Mouse (Mus musculus) gastrocnemius, postnatal 14 days (tissue): ENCODE measurements around the gene Chst2. TPM values are rescaled to one million over a fixed set of nuclear protein-coding genes. Genes with fewer than 3 reads are reported as not detected.

Experiments
- DNase-seq: peaks from one replicate; pipeline ENCODE4 v3.0.0; 2021; ENCODE audit warnings: mixed read lengths
- intact Hi-C: fragments of 180-260 bp; cut with DNase I; formaldehyde crosslinking; loops from one replicate; pipeline ENCODE4 v1.15.1; 2025; ENCODE audit warnings: low total_unique reads
- long read RNA-seq, 2 experiments: library from polyadenylated mRNA; stranded (forward); transcript quantifications; one replicate each; pipeline ENCODE4 v2.0.0; 2021
- total RNA-seq, 2 experiments: library from RNA; stranded (reverse); gene quantifications; 2 replicates each; pipeline ENCODE4 v1.2.3; 2021

Chst2 gene
- total RNA-seq: 1 to 10 TPM; 1.6 to 3.1 TPM
- long read RNA-seq, experiment 1, full-length matches to known transcripts: 6 of 6 reads
- long read RNA-seq, experiment 1, partial matches to known transcripts: 0 of 6 reads
- long read RNA-seq, experiment 1, other reads (novel, unspliced or antisense): 0 of 6 reads
- long read RNA-seq, experiment 2, full-length matches to known transcripts: 6 of 7 reads
- long read RNA-seq, experiment 2, partial matches to known transcripts: 0 of 7 reads
- long read RNA-seq, experiment 2, other reads (novel, unspliced or antisense): 1 of 7 reads

DNA sequence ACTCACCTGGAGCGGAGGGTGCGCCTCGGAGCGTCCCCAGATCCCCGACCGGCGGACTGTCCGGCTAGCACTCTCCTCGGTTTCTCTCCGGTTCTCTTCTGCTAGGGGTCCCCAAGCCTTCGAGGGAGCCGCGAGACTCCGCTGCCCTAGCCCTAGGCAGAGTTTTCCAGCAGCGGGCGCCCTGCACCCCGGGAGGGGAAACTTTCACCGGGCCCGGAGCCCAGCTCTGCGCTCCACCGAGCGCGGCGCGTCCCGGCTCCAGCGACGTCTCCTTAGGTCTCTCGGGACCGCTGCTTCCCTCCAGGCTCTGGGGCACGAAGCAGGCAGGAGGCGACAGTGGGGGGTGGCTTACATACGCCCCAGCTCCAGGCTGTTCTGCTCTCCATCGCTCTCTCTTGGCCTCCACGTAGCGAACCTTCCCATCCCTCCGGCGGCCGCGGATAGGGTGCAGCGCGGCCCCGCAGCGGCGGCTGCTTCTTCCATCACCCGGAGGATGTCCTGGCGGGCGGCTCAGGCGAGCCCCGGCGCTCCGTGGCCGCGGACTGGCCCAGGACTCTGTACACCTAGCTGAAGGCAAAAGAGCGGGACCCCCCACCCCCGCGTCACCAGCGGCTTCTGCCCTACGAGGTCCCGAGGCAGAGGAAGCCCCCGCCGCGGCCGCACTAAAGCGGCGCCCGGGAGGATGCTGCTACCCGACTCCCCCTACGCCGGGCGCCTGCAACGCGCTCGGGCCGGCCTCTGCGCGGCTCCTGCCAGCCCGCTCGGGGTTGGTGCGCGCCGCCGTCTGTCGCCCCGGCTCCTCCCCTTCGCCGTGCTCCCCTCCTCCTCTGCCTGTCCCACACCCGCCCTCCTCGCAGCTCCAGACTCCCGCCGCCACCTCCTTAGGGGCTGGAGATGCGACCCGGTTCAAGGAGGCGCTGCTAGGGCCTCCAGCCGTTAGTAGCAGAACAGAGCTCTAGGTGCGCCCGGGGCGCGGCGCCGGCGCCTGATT lies at the start of gene Chst2:
Gene Chst2 (minus strand): TSS at position 152 of the 991 bp plus-strand sequence.
- intact Hi-C loops: loop anchor here (5.0 kb wide), 1 partner anchor 665 kb away; no protein-coding TSS in a partner anchor
- DNase-seq: peak; percentile 90

- intact Hi-C loops: loop anchor here (10.0 kb wide), 1 partner anchor 717 kb away; no protein-coding TSS in a partner anchor
- DNase-seq: no peak
Observed at GRCm38 (mm10) chr9:95451931-95452330, 45.4 kb upstream of the Chst2 start.

DNA sequence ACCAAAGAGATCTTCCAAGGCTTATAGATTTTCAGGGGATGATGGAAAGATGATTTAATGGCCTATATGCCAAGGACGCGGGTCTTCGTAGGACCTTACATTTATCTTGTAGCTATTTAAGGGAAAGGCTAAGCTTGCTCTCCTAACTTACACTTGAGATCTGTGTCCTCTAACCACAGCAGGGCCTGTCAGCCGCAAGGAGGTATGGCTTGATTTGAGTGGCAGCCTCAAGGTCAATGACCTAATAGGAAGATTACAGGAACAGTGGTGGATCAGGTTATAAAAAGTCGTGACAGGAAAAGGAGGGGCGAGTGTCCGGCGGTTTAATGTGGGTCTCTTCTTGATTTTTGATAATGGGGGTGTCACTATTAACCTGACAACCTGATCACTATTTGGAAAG lies 44.1 kb upstream of the Chst2 start:
- no peak for DNase-seq
- intact Hi-C loops: loop anchor here (10.0 kb wide), 1 partner anchor 716 kb away; no protein-coding TSS in a partner anchor

DNA sequence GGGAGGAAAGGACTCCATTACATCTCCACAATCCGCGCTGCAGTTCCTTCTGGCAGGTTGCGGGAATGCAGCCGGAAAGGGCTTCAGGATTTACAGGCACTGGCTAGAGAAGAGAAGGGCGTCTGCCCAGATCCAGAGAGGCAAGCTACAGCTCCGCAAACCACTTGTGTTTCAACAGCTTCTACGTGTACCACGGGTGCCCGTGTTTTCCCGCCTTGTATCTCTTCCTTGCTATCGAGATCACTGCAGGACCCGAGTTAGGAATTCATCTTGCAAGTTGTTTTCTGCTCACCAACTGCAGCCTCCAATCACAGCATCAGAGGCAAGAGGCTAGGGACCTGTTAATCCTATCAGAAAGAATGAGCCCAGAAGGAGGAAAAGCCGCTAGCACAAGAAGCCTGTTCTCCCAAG lies 35.8 kb upstream of the Chst2 start:
- DNase-seq: peak; percentile 18
- intact Hi-C loops: no loop called here

GRCm38 (mm10) chr9:95437883-95438282 lies 31.4 kb upstream of the Chst2 start:
- DNase-seq: no peak

GRCm38 (mm10) chr9:95436294-95436613 lies 29.7 kb upstream of the Chst2 start:
- intact Hi-C loops: no loop called here
- no peak for DNase-seq

More at GRCm38 (mm10) chr9:95437883-95438282, 31.4 kb upstream of the Chst2 start:
- intact Hi-C loops: no loop called here

DNA sequence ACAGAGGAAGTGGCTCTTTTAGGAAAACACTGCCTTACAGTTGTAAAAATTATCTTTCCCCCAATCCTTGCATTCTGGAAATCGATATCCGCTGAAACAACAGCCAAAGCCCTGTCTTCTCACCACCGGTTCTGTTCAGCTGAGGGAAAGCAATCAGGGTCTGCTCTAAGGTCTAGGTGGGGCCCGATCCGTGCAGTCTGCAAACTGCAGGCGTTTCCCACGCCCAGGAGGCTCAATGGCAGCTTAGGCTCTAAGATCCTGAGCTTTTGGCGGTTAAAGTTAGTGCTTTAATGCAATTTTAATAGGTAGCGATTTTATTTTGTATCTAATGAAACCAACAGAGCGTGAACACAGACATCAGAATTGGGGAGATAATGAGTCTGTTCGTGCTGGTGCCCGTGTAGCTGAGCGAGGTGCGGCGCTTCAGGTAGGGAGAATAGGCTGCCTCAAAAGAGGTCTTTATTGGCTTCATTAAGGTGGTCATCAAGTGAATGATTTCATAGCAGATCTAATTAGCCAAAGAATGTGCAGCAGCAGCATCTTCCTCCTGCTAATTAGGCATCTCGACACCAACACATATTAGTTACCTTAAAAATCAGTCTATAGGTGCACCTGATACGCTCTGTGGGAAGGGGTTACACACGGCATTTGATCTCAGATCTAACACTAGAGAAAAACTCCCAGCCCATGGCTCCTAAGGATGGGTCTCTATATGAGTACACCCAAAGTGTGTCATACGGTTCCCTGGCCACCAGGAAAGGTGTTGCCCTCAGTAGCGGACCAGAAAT lies 29.2 kb upstream of the Chst2 start:
- DNase-seq: no peak
- intact Hi-C loops: no loop called here

DNA sequence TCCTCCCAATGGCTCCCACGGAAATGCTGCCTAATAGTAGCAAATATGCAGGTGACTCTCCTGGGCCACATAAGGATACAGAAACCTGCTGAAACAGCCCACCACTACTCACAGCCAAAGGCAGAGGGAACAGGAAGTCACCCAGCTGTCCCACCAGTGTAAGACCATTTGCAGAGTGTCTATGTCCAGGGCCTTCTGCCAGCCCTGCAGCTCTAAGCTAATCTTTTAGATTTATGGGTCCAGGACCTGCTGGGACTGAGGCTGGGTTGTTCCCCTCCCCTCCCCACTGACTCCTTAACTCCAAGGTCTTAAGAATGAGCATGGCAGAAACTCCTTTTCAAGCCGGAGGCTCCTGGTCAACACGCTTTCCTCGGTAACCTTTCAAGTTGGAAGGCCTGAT lies 21.8 kb upstream of the Chst2 start:
- no peak for DNase-seq
- intact Hi-C loops: no loop called here

- no peak for DNase-seq
- intact Hi-C loops: no loop called here
Observed at GRCm38 (mm10) chr9:95413911-95414310, 7.4 kb upstream of the Chst2 start.

GRCm38 (mm10) chr9:95412047-95412446 lies 5.5 kb upstream of the Chst2 start:
- no peak for DNase-seq
- intact Hi-C loops: no loop called here

DNA sequence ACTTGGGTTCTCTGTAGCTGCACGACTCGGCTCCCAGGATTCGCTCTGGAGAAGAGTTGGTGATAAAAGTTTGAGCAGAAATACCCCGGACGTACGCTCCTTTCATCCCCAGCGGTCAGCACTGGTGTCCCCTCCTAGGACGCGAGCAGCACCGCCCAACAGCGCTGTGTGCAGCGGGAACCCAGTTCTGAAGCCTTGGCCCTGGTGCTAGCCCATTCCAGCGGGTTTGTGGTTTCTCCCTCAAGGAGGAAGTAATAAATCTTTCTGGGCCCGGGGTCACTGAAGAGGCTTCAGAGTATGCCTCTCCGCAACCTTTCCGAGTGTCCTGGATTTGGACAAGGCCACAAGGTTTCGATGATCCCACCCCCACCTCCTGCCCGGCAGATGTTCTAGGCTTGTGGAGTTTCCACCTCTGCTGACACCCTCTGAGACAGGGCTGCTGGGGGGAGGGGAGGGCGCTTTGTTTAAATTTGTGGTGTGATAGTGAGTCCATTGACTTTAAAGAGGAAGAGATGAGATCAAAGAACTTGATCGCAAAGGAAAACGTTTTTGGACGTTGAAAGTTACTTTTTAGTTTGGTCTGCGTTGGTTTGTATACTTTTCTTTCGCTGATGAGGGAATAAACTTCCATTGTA lies 1.2 kb upstream of the Chst2 start:
- DNase-seq: peak; percentile 24
- intact Hi-C loops: loop anchor here (5.0 kb wide), 1 partner anchor 665 kb away; no protein-coding TSS in a partner anchor

- intact Hi-C loops: loop anchor here (5.0 kb wide), 1 partner anchor 664 kb away; no protein-coding TSS in a partner anchor
- peak; percentile 28 for DNase-seq
Observed at GRCm38 (mm10) chr9:95405946-95406570, 464 bp downstream of the Chst2 start.

DNA sequence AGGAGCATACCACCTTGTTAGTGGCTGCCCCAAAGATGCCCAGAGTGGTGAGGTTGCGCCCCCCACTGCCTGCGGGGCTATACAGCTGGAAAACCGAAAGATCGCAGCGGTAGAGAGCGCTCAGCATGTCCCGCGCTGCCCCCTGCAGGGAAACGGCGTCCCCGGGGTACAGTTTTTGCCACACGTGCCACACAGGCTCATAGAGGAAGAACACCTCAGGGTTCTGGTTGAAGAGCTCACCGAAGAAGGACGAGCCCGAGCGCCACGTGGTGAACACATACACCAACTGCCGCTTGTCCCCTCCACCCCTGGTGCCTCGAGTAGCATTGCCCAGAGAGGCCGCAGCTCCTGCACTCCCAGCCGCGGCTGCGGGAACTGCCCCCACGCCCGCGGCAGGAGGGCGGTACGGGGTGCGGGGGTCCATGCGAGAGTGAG lies 994 bp downstream of the Chst2 start:
- intact Hi-C loops: loop anchor here (5.0 kb wide), 1 partner anchor 663 kb away; no protein-coding TSS in a partner anchor
- DNase-seq: peak; percentile 70

DNA sequence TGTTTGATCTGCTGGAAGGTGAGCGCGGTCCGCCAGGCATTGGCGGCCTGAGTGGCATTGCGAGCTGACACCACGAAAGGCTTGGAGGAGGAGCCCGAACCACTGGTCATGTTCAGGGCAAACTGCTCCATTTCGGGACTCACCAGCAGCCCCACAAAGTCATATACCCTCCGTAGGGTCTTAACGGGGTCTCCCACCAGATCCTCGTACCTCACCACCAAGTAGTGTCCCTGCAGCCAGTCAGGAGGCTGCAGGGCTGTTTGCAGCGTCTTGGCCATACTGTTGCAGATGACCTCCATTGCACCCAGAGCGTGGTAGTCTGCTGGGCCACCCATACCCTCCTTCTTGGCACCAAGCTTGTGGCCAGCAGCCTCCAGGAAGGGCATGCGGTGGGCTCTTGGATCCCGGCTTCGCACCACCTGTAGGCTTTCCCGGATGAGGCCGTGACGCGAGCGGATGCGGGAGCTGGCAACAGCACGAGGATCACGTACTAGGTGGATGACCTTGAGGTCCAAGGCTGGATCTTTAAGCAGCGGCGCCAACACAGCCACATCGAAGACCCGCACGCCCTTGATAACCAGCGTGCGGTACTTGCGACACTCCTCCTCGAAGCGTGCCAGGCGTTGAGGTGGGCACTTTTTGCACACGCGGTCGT lies 1.6 kb downstream of the Chst2 start:
- intact Hi-C loops: loop anchor here (5.0 kb wide), 1 partner anchor 663 kb away; no protein-coding TSS in a partner anchor
- DNase-seq: no peak

DNA sequence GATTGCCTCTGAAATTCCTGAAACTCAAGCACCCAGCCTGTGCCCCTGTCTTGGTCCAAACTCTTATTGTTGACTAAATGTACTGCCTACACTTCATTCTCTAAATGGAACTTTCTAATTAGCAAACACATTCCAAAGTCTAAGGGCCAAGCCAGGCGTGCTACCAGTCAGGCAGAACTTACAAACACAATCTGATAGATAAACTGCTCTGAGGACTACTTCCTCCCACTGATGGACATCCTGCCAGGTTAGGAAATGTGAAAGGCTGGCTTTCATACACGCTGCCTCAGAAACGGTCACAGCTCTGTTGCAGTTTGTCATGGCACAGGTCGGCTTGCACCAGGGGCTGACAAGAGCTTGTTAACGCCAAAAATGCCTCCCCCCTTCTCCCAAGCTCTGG lies 4.8 kb downstream of the Chst2 start:
- DNase-seq: no peak
- intact Hi-C loops: no loop called here

DNA sequence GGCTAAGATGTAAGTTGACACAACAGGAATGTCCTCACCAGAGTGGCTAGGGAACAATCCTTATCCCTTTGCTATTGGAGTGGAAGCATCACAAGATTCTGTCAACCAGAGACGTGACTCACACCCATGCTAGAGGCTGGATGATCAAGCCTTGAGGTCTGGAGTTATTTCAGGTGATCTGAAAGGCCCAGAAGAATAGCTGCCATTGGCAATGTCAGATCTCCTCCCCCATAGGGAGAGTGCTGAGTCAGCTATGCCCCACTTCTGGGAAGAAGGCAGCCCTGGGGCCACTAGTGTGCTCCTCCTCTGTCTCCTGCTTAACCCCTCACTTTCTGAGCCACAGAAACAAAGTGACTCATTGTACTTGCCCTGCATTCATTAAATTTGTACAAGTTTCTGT lies 14.5 kb downstream of the Chst2 start:
- no peak for DNase-seq
- intact Hi-C loops: no loop called here

DNA sequence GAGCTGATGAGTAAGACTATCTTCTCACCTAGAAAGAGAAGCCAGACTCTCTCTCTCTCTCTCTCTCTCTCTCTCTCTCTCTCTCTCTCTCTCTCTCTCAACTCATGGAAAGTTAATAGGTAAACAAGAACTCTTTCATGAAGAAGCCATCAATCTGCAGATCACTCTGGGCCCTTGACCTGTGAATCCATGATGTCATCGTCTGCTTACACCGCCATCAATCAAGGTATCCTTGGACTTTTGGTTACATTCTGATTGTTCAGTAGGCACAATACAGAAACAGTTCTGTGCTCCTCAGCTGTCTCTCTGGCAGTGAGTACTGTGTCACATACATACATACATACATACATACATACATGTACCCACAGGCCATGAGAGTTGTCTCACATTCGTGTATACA lies 16.6 kb downstream of the Chst2 start:
- intact Hi-C loops: no loop called here

DNA sequence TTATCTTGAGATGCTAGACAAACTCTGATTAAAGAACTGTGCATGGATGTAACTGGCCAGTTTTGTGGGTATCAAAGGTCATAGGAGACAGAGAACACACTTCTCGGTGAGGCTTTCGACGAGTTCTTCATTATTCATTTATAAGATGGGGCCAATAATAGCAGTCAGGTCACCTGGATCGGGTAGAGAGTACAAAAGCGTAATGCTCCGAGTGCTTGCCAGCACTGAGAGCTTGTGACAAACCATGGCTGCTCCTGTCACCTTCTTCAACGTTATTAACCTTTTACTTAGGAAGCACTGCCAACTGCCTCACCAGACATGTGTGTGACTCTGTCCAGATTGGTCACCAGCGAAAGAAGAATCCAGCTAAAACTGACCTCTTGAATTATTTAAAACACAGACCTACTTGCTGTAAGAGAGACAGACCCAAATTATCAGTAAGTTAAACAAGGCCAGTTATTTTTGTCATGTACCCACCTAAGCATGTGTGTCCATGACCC lies 18.6 kb downstream of the Chst2 start:
- intact Hi-C loops: no loop called here
- no peak for DNase-seq

More for the DNA sequence above, 16.6 kb downstream of the Chst2 start:
- no peak for DNase-seq
